Mouse (Mus musculus): ENCODE measurements around the gene Ppme1. TPM values are rescaled to one million over a fixed set of nuclear protein-coding genes. Genes with fewer than 3 reads are reported as not detected.

The Ppme1 gene
- total RNA-seq (2021) (10 to 100 TPM; 60.9 to 69.9 TPM), polyA plus RNA-seq (2012; rRNA removed) (110 and 131 TPM in 2 replicates)
- long read RNA-seq, transcript Ppme1-201 (14 exons, 2,772 nt): major isoform, 62 of 72 reads
- long read RNA-seq, partial matches to known transcripts: 8 of 72 reads
- long read RNA-seq, other reads (novel, unspliced or antisense): 1 of 72 reads

DNA sequence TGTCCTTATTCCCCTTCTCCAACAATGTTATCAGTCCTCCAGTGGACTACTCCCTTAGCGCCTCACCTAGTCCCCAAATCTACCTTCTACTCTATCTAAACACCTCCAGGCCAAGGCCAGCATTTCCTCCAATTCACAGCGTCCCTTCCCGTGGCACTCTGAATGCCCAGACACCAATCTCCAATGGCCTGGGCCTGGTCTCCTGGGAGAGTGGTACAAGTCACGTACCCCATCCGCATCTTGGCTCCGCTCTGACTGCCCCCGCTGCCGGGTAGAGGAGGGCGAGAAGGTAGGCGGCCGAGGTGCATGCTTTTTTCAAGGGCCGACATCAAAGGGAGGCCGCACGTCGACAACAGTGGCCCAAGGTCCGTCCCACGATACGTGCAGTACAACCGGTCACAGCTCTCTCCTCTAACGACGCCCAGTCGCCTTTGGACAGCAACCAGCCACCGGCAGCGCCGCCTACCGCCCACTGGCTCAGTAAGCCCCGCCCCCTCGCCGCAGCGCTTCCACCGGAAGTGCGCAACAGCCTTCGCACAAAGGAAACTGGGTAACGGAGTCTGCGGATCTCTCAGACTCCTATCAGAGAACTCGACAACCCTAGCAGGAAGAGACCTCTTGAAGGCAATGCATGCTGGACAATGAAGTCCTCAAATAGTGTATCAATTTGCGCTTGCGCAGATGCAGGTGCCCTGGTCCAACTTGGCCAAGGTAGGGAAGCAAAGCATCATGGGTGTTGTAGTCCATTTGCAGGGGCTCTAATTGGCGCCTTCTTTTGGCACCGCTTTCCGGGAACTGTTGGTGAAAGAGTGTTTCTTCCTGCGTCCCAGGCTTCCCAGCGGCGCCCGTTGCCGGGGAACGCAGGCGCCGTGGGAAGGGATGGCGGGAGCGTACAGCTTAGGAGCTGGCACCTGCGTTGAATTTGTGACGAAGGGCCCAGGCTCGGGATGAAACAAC, at the start of gene Ppme1, which contains the start of gene C2cd3:
Gene Ppme1, minus strand, starts transcription at position 813 of the 957 bp plus-strand sequence.
Gene C2cd3, plus strand, starts transcription at position 739 of the 957 bp plus-strand sequence.
- peak; percentile 99 for DNase-seq

DNA sequence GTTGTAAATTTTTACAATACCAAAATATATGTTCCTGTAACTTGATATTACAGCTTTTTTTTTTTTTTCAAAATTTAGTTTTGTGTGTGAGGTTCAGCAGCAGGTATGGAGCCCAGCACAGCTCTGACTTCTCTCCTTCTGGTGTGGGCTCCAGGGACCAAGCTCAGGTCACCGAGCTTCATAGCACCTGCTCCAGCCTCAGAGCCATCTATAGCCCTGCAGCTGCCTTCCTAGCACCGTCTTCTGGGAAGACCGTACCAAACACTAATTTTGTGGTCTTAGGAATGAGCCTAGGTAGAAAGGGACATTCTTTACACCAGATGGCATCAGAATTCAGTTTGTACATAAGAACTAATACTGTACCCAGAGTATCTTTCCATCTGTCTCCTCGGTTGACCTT, 36.6 kb upstream of the Ppme1 start:
- no peak for DNase-seq

- DNase-seq: no peak
Observed at GRCm38 (mm10) chr7:100407677-100408076, 35.6 kb upstream of the Ppme1 start.

DNA sequence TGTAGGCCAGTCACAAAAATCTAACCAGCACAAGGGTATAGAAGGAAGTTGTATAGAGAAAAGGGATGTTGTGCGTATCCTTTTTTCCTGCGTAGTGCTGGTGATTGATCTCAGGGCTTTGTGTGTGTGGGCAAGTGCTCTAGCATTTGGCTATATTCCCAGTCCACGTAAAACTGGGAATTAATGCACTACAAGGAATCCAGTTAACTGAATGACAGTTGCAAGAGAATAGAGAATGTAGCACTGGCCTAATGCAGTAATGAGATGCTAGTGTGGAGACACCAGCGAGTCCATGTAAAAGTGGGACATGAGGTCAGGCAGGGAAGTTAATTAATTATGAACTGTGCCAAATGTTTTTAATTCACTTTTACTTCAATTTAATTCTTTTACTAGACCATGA, 30.6 kb upstream of the Ppme1 start:
- no peak for DNase-seq

- DNase-seq: no peak
Observed at GRCm38 (mm10) chr7:100400899-100401539, 28.9 kb upstream of the Ppme1 start.

GRCm38 (mm10) chr7:100399231-100399913, 27.3 kb upstream of the Ppme1 start:
- DNase-seq: peak; percentile 54

DNA sequence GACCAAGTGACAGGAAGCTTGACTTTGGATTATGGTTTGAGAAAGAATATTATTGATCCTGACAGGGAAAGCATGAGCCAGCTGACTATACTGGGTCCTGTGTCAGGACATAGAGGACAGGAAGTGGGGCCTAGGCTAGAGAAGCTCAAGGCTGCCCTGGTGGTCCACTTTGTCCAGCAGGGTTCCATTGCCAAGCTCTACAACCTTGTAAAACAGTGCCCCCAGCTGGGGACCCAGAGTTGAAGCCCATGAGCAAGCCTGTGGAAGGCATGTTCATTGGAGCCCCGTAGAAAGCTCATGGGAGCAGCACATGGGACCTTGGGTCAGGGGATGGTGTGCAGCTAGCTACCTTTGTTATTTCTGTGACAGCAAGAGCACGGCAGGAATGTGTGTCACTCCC, 20.2 kb upstream of the Ppme1 start:
- DNase-seq: no peak

GRCm38 (mm10) chr7:100390166-100390565, 18.1 kb upstream of the Ppme1 start:
- DNase-seq: no peak

DNA sequence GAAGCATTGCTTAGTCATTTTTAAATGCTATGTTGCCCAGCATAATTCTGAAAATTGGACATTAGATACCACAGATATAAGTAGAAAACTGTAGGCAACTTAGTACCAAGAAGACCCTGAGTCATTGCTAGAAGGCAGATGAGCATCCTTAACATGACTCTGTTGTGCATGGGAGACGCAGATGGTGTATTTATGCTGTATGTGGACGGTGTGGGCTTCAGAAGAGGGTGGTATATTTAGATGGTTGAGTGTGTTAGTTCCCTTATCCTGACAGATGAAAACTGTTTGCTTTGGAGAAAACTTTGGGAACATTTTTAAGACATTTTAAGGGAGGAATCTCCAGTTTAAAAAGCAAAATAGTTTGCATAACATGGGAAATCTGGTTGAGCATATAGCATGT, 16.1 kb upstream of the Ppme1 start:
- DNase-seq: no peak

GRCm38 (mm10) chr7:100383207-100383606, 11.1 kb upstream of the Ppme1 start:
- no peak for DNase-seq

GRCm38 (mm10) chr7:100381161-100381560, 9.1 kb upstream of the Ppme1 start:
- DNase-seq: no peak

DNA sequence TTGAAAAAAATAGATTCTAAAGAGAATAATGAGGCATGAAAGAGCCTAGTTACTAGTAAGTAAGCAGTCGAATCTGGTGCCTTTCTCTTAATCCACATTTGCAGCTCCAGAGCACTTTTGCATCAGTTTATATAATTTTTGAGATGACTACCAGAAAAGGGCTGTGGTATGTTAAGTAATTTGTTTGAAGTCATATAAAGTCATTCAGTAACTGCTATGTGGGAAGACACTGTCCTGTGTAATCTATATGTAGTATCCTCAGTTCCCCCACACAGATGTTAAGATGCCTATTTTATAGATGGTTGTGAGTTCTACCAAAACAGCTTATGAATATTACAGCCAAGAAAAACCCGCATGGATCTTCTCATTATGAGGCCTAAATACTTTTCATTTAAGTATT, 6.2 kb upstream of the Ppme1 start:
- DNase-seq: no peak

DNA sequence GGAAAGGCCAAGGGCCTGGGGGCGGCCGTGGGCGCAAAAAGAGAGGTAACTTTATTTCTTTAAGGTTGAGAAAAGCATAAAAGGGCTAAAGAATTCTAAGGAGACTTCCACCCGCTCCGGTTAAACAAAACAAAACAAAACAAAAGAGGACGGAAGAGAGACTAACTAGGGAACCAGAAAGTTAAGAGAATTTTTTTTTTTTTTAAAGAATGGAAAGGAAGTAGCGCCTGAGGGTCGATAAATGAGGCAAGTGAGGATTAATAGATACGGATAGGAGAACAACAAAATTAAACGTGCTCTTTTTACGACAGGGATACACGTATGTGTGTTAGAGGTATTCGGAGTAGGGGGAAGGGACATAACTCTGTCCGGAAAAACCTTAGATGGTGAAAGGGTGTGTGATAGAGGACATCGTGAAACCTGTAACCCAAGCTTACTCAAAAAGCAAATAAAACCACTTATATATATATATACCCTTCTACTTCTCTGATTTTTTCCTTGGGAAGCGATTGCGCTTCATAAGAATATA, 409 bp upstream of the Ppme1 start:
- DNase-seq: no peak

GRCm38 (mm10) chr7:100364888-100365287, 7.2 kb downstream of the Ppme1 start:
- no peak for DNase-seq

- DNase-seq: no peak
Observed at GRCm38 (mm10) chr7:100363162-100363561, 8.9 kb downstream of the Ppme1 start.

DNA sequence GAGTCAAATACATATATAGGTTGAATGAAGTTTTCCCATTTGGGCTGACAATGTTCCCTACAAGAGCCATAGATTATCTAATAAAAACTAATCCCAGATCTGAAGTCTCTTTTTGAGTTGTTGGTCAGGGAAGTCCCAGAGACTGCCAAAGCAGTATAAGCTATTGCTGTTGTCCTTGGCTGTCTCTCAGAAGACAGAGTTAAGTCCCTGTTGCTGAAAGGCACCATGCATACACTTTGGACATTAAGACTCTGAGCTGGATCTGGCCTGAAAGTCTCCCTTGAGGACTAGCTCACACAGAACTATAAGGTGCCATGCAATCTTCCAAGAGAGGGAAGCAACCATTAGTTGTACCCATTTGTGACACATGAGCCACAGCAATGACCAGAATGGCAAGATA, 14.3 kb downstream of the Ppme1 start:
- no peak for DNase-seq

DNA sequence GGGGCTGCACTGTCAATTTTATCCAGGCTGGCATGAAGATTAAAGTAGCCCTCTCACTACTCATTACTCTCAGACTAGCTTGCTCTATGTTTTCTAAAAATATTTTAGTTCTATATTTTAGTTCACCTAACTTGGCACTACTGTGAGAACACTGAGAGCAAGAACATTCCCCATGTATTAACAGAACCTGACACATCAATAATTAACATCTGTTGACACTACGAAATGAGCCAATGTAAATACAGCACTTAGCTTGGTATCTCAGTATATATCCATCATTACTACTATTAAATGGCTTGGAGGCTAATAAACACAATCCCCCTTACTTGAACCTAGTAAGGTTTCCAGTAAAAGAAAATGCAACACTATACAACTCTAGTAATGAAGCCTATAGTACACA, 15.3 kb downstream of the Ppme1 start:
- no peak for DNase-seq

- DNase-seq: no peak
Observed at GRCm38 (mm10) chr7:100356324-100356723, 15.8 kb downstream of the Ppme1 start.

DNA sequence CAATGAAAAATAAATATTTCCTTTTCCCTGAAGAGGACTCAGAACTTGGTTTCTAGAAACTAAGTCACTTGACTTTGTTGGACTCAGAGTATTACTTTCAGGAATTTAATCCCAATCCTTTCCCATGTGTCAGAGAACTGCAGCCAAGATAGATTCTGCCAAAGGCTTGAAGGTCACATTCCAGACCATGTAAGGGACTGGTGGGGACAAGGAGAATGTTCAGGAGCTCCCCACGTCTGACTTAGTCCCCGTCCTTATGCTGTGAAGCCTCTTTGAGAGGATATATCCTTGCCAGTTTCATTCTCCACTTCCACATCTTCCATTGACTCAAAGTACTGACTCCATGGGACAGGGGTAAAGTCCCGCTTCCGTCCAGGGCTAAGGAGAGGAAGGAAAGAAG, 17.1 kb downstream of the Ppme1 start:
- peak; percentile 27 for DNase-seq

GRCm38 (mm10) chr7:100335921-100336320, 36.2 kb downstream of the Ppme1 start:
- DNase-seq: peak; percentile 53

GRCm38 (mm10) chr7:100331269-100331668, 40.8 kb downstream of the Ppme1 start:
- no peak for DNase-seq

DNA sequence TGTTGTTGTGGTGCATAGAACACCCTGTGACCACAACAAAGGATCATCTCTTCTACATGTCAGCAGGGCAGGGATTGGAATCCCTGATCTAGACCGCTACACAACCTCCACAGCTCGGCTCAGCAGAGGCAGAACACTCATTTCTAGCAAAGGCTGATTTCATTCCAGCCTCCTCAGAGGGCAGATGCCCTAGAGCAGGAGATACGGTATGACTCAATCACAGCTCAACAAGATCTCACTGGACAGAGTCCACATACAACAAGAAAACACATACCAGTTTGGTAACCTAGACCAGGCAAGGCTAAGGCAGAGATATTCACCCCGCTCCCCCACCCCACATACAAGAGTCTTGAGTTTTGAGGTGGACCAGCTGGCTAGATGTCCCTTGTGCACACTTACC, 43.5 kb downstream of the Ppme1 start:
- DNase-seq: no peak

Measured in adrenal gland, adult 2 months (tissue).